Mouse (Mus musculus) liver, embryonic 14.5 days (tissue): ENCODE results near the gene Capza1. TPM values are rescaled to one million over a fixed set of nuclear protein-coding genes. Genes with fewer than 3 reads are reported as not detected.

Experiments used
- ATAC-seq: fragments of 200-750 bp; cut with Nextera tagmentation; 2 replicates; pipeline ENCODE4 v1.8.0; 2017; ENCODE audit warnings: moderate number of reproducible peaks, mild to moderate bottlenecking, moderate library complexity; ENCODE audit not compliant: insufficient read depth
- DNase-seq, 3 experiments: peaks; one replicate each; pipeline ENCODE4 v3.0.0-alpha.2; 2012 to 2013; ENCODE audit warnings: low read depth in 3 of 3, low spot score in 3 of 3
- H3K27ac ChIP-seq: fragments of 300-500 bp; sonication (generic); 2 replicates; pipeline ENCODE4 v1.5.1; 2014; ENCODE audit warnings: moderate library complexity, mild to moderate bottlenecking, control low read depth, inconsistent platforms
- H3K27me3 ChIP-seq: fragments of 300-500 bp; sonication (generic); 2 replicates; pipeline ENCODE4 v1.6.1; 2014; ENCODE audit warnings: mild to moderate bottlenecking, low read length, moderate library complexity; ENCODE audit not compliant: control insufficient read depth, insufficient read depth
- H3K36me3 ChIP-seq: fragments of 300-500 bp; sonication (generic); replicated peaks from 2 replicates; pipeline ENCODE4 v1.6.1; 2014; ENCODE audit warnings: low read depth; ENCODE audit not compliant: control insufficient read depth, insufficient read depth
- H3K4me1 ChIP-seq, 2 experiments: fragments of 200-500 bp in 1 of 2; fragments of 300-500 bp in 1 of 2; sonication (generic) in 1 of 2; replicated peaks; 2 replicates each; pipeline ENCODE4 v1.6.1; 2012 to 2014; ENCODE audit warnings: antibody characterized with exemption in 1 of 2, inconsistent platforms in 1 of 2, low read length in 1 of 2; ENCODE audit not compliant: control insufficient read depth in 2 of 2, insufficient read depth in 2 of 2
- H3K4me2 ChIP-seq: fragments of 300-500 bp; sonication (generic); 2 replicates; pipeline ENCODE4 v1.6.1; 2014; ENCODE audit warnings: low read depth, mild to moderate bottlenecking, control low read depth, moderate library complexity
- H3K4me3 ChIP-seq, 2 experiments: fragments of 200-500 bp in 1 of 2; fragments of 300-500 bp in 1 of 2; sonication (generic) in 1 of 2; 2 replicates each; pipeline ENCODE4 v1.5.1; 2012 to 2014; ENCODE audit warnings: low read depth in 2 of 2, low read length in 2 of 2, mild to moderate bottlenecking in 2 of 2, control low read depth in 1 of 2, inconsistent platforms in 1 of 2, moderate library complexity in 1 of 2; ENCODE audit not compliant: insufficient read depth in 1 of 2
- H3K9ac ChIP-seq: fragments of 300-500 bp; sonication (generic); replicated peaks from 2 replicates; pipeline ENCODE4 v1.6.1; 2014; ENCODE audit warnings: mild to moderate bottlenecking, control low read depth, moderate library complexity
- H3K9me3 ChIP-seq: fragments of 300-500 bp; sonication (generic); 2 replicates; pipeline ENCODE4 v1.6.1; 2016; ENCODE audit warnings: low read length, mixed read lengths; ENCODE audit not compliant: control insufficient read depth
- CTCF ChIP-seq: IDR thresholded peaks from 2 replicates; pipeline ENCODE4 v1.5.1; 2016; ENCODE audit warnings: antibody characterized with exemption, low read depth, control low read depth
- EP300 ChIP-seq: IDR thresholded peaks from 2 replicates; pipeline ENCODE4 v1.6.1; 2016; ENCODE audit warnings: antibody characterized with exemption, low read depth
- WGBS: fragments of 180-500 bp; shearing (Covaris S2); extraction: QIAGEN DNeasy Blood & Tissue Kit; methylation state at CpG from one replicate; pipeline ENCODE4 v1.1.7; 2014; ENCODE audit not compliant: insufficient replicate concordance; 5-methylcytosine and 5-hydroxymethylcytosine counted together
- polyA plus RNA-seq, 2 experiments: library from polyadenylated mRNA; depleted of rRNA in 1 of 2; stranded (reverse) in 1 of 2; unstranded in 1 of 2; fragments of >200 nt; fragmentation: Nextera tagmentation in 1 of 2; extraction: Ambion mirVana in 1 of 2; gene quantifications; 2 replicates each; pipeline versions ENCODE4 v1.2.1 to v1.2.3; 2012 to 2014

Gene Capza1
- polyA plus RNA-seq, 2 experiments = 30.4 to 84.0 TPM

DNA sequence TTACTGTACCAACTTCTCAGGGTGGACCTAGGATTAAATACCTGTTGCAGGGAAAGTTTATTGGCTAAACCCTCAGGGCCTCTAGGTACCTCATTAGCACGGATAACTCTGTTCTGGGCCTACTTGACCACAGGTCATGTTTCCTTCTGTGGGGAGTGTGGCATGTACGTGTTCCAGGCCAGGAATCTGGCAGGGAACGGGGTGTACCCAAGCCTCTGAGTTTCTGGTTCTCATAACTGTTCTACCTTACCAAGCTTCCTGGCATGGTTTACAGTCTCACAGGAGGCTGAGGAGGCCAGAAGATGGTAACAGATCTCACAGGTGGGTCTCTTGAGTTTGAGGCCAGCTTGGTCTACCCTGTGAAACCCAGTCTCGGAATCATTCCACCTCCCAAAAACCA, 17.7 kb downstream of the Capza1 start:
- H3K9ac ChIP-seq = no peak overlapping the region
- H3K9me3 ChIP-seq = no peaks in the 10 kb centered on the region
- TF ChIP-seq EP300 (no peak), CTCF (no peak)
- H3K4me1 ChIP-seq = no peaks in the 10 kb centered on the region
- DNase-seq (no peak), ATAC-seq (no peak)
- H3K36me3 ChIP-seq = peaks cover 26% of the 10 kb centered on the region
- no peak overlapping the region for H3K27ac ChIP-seq
- WGBS = 87% methylated on average over 4 of the region's 4 CpGs
- H3K27me3 ChIP-seq = no peaks in the 10 kb centered on the region
- no peak overlapping the region for H3K4me3 ChIP-seq
- H3K4me2 ChIP-seq = no peak overlapping the region

DNA sequence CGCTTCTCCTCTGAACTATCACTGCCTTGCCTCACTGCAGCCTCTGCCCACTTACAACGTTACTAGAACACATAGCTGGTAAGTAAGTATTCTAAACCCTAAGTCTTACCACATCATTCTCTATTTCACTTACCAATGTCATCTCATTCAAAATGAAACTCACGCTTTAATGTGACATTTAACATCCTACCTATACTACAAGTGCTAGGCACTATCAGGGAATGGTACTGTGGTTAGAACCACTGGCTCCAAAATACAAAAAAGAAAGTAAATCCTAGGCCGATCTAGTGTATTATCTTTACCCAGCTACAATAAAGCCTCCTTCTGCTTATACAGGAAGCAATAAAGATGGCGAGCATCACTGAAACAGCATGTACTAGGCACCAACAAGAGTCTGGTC, 23.3 kb downstream of the Capza1 start:
- Histone ChIP-seq H3K36me3 (peaks cover 46% of the 10 kb centered on the region), H3K4me2 (no peak overlapping the region), H3K9ac (no peak overlapping the region), H3K4me1 (no peaks in the 10 kb centered on the region), H3K27ac (no peak overlapping the region), H3K4me3 (no peak overlapping the region), H3K27me3 (no peaks in the 10 kb centered on the region), H3K9me3 (no peaks in the 10 kb centered on the region)
- TF ChIP-seq EP300 (no peak), CTCF (no peak)
- WGBS = 73% methylated on average over 5 of the region's 5 CpGs
- DNase-seq (no peak), ATAC-seq (no peak)

DNA sequence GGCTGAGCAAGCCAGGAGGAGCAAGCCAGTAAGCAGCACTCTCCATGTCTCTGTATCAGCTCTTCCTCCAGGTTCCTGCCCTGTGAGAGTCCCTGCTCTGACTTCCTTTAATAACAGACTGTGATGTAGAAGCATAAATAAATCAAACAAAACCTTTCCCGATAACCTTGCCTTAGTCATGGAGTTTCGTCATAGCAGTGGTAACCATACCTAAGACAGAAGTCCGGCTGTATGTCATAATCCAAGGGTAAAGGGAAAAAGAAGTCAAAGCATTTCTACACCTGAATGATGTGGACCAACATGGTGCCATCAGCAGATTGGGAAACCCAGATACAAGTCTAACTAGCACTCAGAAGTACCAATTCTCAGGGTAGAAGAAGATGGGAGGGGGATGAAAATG, 28.5 kb downstream of the Capza1 start:
- Histone ChIP-seq H3K4me3 (no peak overlapping the region), H3K27me3 (no peaks in the 10 kb centered on the region), H3K36me3 (peaks cover 53% of the 10 kb centered on the region), H3K27ac (no peak overlapping the region), H3K4me1 (no peaks in the 10 kb centered on the region), H3K9me3 (no peaks in the 10 kb centered on the region), H3K9ac (no peak overlapping the region), H3K4me2 (no peak overlapping the region)
- WGBS = 83% methylated on average over 3 of the region's 3 CpGs
- no peak for ATAC-seq
- TF ChIP-seq CTCF (no peak), EP300 (no peak)
- no peak for DNase-seq

DNA sequence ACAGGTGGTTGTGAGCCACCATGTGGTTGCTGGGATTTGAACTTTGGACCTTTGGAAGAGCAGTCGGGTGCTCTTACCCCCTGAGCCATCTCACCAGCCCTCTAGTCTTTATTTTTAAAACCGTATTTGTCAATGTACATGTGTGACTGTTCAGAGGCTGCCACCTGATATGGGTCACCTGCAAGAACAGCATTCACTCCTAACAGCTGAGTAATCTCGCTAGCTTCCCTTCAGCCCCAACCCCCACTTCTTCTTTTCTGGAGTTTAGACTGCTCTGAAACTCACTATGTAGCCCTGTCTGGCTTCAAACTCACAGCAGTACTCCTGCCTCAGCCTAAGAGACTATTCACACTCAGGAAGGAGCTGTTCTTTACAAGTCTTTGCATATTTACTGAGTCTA, 41.9 kb downstream of the Capza1 start:
- H3K27ac ChIP-seq = no peak overlapping the region
- no peak overlapping the region for H3K9ac ChIP-seq
- DNase-seq = no peak
- H3K9me3 ChIP-seq = no peaks in the 10 kb centered on the region
- H3K4me3 ChIP-seq = no peak overlapping the region
- 68% methylated on average over 3 of the region's 3 CpGs for WGBS
- TF ChIP-seq EP300 = no peak
- TF ChIP-seq CTCF = no peak
- peaks cover 9 to 11% of the 10 kb centered on the region in 2 experiments for H3K4me1 ChIP-seq
- ATAC-seq = no peak
- no peaks in the 10 kb centered on the region for H3K27me3 ChIP-seq
- H3K4me2 ChIP-seq = no peak overlapping the region
- peaks cover 25% of the 10 kb centered on the region for H3K36me3 ChIP-seq

- Histone ChIP-seq H3K9ac (no peak overlapping the region), H3K27ac (no peak overlapping the region; the same call in 1 of the 2 replicates), H3K4me2 (no peak overlapping the region), H3K27me3 (no peaks in the 10 kb centered on the region), H3K9me3 (no peaks in the 10 kb centered on the region), H3K36me3 (peaks cover 8% of the 10 kb centered on the region), H3K4me1 (peaks cover 9 to 13% of the 10 kb centered on the region in 2 experiments), H3K4me3 (no peak overlapping the region)
- DNase-seq = no peak
- WGBS = 64% methylated on average over 1 of the region's 1 CpGs
- no peak for ATAC-seq
- TF ChIP-seq CTCF (no peak), EP300 (no peak)
Measured at GRCm38 (mm10) chr3:104820426-104820825, 43.9 kb downstream of the Capza1 start.
